Mouse (Mus musculus) layer of hippocampus, postnatal 14 days (tissue): ENCODE data around the gene Cbx8. TPM values are rescaled to one million over a fixed set of nuclear protein-coding genes. Genes with fewer than 3 reads are reported as not detected.

Experiments
- DNase-seq, 2 experiments: peaks; one replicate each; pipeline ENCODE4 v3.0.0; 2021 to 2022; ENCODE audit warnings: low spot score in 2 of 2, mixed read lengths in 1 of 2
- total RNA-seq, 2 experiments: library from RNA; stranded (reverse); gene quantifications; 2 replicates each; pipeline ENCODE4 v1.2.3; 2021

Gene Cbx8
- total RNA-seq, 2 experiments from 2014 or later, result 15.0 to 15.2 TPM

DNA sequence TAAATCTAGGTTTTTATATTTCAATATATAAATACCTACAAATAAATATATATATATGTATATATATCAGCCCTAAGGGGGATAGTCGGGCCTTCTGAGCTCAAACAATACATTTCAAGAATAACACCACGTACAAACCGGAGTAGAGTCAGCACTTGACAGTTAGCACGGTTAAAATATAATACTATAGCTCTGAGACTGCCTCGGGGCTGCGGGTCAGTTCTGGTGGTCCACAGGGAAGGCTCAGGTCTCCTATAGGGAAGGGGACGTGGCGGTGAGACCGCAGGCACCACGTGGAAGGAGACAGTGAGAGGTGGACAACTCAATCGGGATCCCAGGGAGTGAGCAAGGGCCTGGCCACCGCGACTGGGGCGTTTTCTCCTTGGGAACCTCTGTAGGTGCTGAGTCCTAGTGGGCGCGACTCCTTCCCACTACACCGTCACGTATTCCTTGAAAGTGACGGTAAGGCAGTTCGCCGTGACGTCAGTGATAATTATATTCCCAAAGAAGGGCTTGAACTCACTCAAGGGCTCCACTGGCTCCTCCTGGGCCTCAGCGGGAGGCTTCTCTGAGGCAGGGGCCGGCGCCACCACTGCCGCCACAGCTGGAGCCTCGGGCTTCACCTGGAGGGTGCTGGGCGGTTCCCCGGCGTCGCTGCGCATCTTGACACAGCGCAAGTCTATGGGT, 39.8 kb upstream of the Cbx8 start:
- no peak for DNase-seq

DNA sequence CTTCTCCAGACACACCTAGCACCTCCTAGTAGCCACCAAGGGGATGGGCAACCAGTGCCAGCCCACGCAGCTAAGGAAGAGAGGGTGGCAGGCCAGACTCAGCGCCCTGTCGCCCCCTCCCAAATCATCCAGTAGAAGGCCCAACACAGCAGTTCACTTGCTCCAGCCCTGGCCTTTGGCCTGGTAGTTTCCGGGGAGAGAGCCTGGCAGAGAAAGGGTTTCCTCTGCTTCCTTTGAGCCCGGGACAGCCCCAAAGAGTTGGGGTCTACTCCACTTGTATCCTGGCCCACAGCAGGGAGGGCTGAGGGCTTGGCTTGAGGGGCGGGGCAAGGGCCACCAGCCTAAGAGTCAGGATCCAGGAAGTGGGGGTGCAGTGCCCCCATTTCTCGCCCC, 38.7 kb upstream of the Cbx8 start:
- no peak for DNase-seq

DNA sequence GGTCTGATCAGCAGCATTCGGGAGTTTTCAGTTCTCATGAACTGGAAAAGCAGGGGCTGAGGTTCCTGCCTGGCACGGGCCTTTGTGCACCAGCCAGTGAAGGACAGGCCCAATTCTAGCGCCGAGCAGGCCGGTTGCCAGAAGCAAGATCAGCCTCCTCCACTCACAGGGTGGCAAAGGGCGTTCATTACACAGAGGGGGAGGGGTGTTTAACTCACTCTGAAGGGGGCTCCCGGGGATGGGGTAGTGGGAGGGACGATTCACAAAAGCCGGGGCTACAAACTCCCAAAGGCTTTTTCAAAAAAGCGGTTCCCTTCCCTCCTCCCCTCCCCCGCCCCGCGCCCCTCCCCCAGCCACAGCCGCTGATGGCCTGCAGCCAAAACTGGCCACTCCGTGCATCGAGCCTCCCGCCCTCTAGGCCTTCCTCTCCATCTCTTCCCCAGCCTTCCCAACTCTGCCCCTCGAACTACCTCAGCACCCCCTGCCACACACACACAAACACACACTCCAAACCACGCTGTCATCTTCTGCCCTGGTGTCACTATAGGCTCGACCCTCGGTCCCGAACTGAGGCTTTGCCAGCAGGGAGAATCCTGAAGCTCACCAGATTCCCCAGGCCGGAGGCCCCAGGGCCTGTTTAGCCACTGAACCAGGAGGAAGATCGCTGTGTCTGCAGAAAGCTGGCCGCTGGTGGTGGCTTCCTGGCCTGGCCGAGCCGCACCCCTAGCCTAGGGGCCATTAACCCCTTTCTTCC, 38.1 kb upstream of the Cbx8 start:
- peak; percentile 57 to 61 for DNase-seq

DNA sequence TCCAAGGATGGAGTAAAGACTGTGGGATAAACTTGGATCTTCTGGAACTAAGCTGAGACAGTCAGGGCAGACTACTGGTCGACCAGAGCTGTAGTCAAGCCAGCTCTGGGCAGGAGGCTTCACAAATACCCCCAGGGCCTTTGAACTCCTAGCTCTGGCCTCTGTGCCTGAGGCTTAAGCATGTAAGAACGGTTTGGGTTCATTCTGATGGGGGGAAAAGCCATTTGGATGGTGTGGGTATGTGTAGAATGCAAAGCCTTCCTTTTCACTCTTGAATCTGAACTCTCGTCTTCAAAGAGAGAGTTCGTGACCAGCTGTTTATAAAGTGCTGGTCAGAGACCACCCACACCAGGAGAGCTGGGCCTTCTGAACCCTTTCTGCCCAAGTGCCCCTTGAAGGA, 37.0 kb upstream of the Cbx8 start:
- no peak for DNase-seq

DNA sequence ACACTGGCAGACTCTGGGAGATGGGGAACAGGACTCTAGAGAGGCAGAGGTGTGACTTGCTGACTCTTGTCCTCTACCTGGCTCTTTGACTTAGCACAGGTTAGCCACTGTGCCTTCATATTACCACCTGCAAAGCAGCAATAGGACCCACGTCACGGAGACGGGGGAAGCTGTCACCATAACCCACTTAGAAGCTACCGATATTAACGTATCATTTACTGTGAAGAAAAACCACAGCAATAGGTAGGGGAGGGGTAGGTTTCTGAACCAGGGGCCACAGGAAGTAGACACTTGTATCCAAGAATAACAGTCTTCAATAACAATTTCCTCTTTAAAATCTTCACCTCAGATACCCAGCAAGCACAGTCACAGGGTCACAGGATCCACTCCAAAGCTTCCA, 35.0 kb upstream of the Cbx8 start:
- no peak for DNase-seq

DNA sequence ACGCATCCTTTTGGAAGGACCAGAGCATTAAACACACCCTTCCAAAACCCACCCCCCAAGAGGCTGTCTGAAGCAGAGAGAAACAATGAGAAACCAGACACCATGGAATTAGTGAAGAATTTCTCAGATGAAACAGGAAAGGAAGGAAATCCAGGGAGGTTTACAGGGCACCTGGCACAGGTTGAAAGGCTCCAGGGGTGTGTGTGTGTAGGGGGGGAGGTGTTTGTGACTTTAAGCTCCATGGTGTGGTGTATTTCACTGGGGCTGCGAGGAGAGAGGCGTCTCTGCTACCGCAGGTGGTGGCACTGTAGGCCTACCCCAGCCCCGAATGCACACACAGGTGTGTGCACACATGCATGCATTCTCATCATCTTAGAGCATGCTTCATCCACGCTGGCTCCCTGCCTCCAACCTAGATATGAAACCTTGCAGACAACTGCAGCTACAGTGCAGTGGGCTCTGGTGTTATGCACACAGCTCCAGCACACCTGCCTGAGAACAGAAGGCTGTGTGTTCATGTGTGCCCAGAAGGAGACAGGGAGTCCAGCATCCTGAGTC, 33.2 kb upstream of the Cbx8 start:
- DNase-seq, result no peak

DNA sequence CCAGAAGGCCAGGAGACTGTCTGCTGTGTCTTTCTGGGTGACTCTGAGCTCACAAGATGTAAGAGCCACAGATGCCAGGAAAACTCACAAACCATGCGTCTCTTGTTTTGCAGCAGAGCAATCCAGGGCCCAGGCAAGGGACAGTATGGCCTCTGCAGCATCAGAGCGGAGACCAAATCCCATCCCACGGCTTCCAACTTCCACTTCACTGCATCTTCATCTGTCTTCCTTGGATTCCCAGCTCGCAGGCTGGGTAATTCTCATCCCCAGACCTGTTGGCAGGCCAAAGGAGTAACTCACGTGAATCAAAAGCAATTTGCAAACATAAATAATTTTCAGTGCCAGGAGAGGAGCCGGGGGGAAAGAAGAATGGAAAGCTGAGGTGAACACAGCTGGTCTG, 32.2 kb upstream of the Cbx8 start:
- no peak for DNase-seq

DNA sequence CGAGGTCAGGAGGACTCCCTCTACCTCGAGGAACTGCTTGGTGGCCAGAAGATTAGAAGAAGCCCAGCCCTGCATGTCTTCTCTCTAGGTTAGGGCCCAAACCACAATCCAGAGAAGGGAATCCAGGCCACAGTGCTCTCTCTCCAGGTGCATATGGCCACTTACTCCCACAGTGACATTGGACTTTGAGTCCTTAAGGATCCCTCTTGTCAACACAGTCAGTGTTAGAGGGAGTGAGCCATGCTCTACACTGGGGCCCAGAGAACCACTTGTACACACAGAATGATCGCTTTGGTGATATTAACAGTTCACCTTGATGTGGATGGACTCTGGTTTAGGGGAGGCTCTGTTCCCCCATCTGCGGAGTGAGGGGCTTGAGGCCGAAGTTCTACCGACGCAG, 31.5 kb upstream of the Cbx8 start:
- no peak for DNase-seq

DNA sequence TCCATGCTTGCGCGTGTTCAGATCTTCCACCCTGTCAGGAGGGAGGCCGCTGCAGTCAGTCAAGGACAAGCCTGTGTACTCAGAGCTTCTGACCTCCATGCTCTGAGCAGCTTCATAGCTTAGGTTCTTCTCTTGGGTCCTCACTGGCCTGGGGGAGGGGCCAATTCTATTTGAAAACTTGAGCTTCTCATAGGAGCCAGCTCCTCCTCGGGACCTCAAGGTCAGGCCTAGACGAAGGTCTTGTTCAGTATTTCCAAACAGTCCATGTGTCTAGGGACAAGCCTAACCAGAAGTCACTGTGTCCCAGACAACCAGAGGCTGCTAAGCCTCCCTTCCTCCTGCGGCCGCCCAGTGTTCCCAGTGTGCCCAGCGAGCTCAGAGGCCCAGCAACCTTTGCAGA, 26.1 kb upstream of the Cbx8 start:
- DNase-seq, result no peak

DNA sequence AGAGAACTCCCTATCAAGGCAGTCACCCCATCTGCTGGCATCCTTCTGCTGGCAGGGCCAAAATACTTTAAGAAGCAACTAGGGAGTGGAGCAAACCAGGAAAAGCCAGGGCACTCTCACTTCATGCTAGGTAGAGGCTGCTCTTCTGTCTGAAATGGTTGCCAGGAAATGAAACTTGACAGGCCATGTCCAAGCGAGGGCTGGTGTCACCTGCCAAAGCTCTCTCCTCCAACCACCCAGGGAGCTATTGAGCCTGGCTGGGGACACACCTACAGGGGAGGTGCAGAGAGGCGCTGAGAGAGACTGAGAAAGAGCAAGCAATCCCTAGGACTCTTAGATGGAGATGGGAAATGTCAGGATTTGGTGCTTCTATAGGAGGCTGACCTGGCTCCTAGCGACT, 18.5 kb upstream of the Cbx8 start:
- no peak for DNase-seq

DNA sequence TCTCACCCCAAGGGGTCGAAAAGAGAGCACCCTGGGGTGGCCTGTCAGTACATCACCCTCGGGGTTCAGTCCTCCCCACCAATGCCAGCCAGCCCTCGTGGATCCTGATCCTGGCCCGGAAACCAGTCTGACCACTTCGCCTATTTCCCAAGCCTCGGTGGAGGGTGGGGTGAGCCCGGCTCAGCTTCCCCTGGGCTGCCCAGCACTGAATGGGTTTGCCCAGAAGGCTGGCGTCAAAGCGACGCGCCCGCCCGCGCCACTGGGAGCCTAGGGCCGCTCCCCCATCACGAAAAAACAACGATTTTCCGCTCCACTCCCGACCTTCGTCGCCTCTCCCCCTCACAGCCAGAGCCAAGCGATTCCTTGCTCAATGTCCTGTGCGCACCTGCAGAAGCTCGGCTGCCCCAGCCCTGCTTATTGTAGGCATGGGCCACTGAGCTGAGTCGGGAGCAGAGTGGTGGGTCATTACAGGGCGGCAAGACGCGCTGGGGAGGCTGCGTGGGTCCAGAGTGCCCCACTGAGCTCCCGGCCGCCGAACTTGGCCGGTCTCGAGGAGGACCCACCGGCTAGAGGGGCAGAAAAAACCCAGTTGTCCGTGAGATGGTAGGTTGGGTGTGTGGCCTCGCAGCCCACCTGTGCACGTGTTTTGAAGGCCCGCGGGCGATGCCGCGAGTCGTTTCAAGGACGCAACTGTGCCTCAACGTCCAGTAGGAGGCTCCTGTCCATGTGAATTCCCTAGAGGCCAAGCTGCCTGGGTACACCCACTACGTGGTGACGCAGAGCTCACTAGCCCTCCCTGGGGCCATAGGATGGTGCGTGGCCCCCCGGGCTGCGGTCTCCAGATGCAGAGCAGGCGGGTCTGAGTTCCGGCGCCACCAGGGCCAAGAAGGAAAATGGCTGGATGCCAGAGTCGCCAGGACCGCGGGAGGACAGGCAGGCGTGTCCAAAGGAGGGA, 17.5 kb upstream of the Cbx8 start:
- DNase-seq, result no peak

DNA sequence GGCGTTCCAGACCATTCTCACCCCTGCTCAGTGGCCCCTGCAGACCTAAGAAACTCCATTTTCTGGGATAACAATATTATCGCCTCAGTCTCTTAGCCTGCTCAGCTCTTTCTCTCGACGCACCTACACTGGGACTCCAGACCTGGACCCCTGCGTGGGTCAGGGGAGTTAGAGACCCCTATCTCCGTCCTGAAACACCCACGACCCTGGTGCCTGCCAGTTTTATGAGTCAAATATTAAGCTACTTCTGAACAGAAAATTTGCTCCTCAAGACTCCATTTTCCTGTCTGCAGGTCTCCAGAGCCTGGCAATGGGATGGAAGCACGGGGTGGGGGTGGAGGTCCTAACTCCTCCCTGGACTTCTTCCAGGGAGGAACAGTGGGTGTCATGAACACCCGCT, 16.5 kb upstream of the Cbx8 start:
- DNase-seq, result no peak

DNA sequence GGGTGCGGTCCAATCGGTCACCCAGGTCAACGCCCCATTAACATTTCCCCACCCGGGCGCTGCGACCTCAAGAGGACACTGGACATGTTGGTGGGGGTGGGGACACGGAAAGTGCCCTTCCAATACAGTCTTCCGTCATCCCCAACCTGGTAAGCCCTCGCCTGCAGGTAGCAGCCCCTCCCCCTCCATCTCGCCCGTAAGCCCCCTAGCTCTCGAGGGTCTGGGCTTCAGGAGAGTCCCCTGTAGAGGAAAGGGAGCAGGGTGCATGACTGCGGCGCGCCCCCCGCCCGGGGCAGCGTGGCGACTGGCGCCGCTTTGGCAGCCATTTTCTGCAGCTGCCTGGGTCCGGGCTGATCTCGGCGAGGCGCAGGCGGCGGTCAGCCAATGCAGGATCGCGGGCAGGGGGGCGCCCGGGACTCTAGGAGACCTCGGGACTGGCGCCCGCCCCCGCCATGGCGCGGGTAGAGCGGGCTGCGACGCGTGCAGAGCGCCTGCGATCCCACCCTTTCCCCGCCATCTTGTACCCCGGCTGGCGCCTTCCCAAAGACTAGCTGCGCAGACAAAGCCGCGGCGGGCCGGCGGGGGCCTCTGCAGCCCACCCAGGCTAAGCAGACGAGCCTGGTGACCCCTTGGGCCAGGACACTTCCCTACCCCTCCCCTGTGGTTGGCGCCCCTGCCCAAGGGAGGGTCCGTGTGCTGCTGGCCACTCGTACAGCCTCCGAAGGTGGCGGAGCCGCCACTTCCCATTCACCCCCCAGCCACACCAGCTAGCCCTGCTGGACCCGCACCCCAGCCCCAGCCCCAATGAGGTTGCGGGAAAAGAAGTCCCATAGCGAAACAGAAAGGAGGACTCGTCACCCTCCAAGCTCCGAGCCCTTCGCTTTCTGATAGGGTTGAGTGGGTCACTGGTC, 15.8 kb upstream of the Cbx8 start:
- DNase-seq, result peak in 1 of 2 experiments; percentile 74

DNA sequence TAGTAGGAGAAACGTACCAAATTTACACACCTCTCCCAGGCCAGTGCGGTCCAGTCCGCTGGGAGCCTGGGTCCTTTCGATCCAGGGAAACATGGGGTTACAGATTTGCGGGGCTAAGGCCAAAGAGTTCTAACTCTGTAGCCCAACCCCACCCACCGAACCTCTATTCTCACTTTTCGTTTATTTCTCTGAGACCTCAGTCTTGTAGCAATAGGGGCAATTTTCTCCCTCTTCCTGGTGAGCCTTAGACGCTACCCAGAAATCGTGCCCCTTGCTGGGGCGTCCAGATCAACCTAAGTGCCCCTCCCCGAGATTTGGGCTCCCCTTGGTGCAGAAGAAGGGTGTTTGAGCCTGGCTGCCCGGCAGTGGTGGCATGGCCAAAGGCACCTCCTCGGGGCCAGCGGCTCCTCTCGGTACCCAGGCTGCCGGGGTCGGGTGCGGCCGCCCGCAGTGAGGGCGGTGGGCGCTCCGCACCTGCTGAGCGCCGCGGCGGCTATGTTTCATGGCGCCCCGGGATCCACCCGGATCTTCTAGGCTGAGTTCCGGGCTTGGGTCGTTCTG, 14.9 kb upstream of the Cbx8 start:
- no peak for DNase-seq

DNA sequence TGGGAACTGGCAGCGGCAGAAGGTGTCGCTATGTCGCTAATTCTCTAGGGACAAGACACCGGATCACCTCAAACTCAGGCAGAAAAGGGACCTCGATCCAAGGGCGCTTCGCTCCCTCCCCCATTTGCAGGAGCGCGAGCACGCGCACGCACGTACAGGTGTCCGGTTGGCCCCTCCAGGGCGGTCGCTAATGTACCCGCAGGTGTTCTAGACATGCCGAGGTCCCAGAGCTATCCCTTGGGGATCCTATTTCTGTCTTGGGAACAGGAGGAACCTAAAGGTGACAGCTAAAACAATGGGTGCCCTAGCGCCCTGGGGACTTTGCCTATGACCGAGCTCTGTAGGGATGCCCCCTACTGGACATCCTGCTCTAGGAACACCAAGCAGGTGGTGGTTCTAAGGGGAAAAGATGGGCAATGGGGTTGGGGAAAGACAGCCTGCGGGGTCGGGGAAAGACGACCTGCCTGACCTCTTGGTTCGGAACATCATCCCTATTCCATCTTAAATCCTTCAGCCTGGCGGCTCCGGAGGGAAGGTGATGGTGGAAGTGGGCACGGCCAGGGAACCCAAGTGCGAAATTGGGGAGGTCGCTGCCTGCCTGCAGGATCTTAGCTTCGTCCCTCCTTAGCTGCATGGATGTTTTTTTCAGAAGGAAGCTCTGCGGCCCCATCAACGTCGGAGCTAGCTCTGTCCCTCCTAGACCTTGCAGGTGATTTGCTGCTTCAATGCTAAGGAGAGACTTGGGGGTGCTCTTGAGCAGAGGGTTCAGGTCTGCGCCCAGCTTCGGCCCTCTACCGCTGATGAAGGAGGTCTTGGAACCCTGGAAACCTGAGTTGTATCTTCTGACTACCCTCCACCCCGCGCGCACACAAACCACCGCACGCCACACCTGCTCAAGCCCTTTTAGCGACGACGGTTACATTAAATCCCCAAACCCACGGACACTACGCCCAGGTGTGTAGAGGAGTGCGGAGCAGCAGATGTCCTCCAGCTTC, 13.9 kb upstream of the Cbx8 start:
- DNase-seq, result no peak

DNA sequence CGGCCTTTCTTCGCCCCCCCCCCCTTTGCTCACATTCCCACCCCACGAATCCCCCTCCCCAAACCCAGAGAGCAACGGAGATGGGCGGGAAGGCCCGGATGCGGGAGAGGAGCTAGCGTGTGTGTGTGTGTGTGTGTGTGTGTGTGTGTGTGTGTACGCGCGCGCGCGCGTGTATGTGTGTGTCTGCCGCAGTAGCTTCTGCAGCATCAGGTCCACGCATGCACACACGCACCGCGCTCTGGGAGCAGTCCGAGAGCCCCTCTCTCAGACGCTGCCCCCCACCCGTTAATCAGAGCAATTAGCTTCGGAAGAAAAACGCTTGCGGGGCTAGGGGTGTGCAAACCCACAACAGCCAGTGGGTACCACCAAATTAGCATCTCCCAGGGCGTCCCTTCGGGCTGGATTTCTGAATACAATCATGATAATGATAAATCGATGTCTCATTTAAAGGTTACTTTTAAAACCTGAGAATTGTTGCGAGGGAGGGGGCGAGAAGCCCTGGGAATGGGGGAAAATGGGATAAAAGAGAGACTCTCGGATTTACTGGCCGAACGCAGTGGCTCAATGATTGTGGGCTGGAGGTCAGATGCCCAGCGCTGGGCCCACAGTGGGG, 13.1 kb upstream of the Cbx8 start:
- peak; percentile 67 to 79 for DNase-seq

DNA sequence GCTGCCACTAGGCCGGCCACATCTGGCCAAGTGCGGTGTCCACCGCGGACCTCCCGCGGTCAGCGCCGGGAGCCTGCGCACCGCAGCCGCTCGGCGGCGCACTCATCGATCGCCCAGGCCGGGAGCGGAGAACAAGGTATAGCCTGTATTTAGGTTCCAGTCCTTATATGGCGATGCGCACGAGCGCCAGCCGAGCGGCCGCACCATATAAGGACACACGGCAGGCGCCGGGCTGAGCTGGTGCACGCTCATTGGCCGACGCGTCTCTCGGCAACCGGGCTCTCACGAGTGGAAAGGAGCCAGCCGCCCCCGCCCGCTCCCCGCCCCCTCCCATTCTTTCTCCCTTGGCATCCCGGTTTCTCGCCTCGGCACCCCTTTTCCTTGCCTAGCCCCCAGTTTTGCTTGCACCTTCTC, 12.5 kb upstream of the Cbx8 start:
- DNase-seq, result peak; percentile 85 to 90

DNA sequence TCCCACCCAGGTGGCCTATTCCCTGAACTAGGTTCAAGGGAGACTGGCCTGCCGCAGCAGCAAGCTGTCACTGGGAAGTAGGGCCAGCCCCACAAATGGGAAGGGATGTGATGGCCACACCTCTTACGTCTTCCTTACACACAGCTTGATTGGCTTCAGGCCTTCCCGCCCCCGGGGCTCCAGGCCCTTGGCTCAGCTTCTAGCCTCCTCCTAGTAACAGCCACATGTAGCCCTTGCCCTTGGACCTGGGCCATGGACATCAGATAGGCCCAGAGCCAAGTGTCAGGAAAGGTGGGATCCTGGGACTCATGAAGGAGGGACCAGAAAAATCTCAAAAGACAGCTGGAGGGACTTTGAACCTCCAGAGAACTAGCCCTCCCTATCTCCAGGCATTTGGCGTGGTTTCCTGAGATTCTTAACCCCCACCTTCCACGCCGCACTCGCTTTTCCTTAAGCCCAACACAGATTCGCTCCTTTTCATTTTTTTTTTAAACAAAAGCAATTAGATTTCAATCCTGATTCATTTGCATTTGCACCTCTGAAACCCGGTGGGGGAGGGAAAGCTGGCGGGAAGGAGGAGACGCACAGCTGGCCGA, 12.0 kb upstream of the Cbx8 start:
- DNase-seq, result no peak
